Mouse (Mus musculus): ENCODE data around the gene Crtap.

DNA sequence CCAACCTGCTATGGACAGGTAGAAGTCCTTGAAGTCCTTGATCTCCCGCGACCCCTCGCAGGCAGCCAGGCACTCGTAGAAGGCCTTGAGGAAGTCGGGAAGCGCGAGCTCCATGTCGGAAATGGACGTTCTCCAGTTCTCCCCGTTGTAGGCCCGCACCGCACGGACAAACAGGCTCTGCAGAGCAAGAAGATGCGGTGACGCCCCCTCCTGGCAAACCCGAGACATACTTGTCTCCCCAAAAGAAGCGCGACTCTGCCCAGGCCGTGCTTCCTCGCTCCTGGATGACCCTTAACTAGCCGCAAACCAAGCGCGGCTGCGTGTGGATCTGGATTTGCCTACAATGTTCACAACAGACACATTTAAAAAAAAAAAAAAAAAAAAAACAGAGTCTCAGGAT lies 5.8 kb downstream of the Crtap start:
- TF ChIP-seq CTCF (IDR thresholded peaks at IDR 0.05; ENCODE audit: low read depth, low read length) (no peak), POLR2A (IDR thresholded peaks at IDR 0.05; ENCODE audit: extremely low read depth, insufficient read depth, low read length) (no peak)
